Mouse (Mus musculus) lung, postnatal 14 days (tissue): Measurements from ENCODE around the gene Fntb.
"Not testable (repeated sequence)": the region's sequence is repeated elsewhere in the genome, so short reads cannot be mapped to it uniquely, and the experiment has no call there.

Source experiments
- DNase-seq: peaks from one replicate; pipeline ENCODE4 v3.0.0; 2021

Gene Fntb

DNA sequence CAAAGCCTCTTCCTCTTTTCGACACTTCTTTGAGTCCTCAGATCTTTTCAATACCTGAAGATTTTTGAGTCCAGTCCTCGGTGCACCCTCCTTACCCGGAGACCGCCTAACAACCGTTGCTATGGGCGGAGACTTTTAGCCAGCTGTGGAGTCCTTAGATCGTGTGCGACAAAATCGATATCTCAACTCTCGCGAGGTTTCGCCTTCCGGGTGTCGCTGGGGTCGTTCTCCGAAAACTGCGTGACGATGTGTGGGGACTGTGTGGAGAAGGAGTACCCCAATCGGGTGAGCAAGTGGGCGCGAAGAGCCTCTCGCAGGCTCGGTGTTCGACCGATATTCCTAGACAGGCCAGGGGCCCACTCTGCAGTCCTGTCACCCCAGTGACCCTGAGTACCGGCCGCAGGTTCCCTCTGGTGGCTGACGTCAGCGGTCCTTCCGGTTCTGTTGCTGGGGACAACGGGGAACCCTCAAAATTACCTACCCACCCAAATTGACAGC, at the start of gene Fntb, which contains the start of gene Churc1:
Gene Fntb, plus strand, starts transcription at position 236 of the 498 bp plus-strand sequence.
Gene Churc1, plus strand, starts transcription at position 185 of the 498 bp plus-strand sequence.
- peak; percentile 96 for DNase-seq

DNA sequence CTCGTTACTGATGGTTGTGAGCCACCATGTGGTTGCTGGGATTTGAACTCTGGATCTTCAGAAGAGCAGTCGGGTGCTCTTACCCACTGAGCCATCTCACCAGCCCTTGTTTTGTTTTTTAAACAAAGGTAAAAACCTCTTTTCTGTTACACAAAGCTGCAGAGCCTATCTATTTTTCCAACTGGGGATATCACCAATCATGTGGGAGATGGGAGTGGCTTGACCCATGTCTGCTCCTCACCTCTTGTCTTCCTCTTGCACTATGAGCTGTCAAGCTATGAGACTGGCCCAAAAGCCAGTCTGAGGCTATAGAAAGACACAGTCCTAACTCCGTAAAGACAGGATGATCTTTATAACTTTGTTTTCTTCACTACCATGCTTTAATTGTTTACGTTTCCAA, 47.0 kb upstream of the Fntb start:
- no peak for DNase-seq

DNA sequence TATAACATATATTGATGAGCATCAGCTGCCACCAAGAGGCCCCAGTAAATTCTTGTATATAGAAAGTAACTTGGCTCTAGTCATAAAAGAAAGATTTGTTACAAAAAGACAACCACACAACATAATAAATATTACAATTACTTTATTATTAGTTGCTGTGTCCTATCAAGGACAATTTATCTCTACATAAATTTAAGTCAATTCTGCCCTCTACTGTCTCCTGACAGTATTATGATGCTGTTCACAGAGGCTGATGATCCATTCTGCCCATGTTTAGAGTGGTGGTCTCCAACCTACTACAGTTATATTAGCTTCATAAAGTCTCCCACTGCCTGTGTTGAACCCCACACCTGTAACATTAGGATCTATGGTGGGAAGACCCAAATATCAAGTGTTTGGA, 44.8 kb upstream of the Fntb start:
- DNase-seq: no peak

DNA sequence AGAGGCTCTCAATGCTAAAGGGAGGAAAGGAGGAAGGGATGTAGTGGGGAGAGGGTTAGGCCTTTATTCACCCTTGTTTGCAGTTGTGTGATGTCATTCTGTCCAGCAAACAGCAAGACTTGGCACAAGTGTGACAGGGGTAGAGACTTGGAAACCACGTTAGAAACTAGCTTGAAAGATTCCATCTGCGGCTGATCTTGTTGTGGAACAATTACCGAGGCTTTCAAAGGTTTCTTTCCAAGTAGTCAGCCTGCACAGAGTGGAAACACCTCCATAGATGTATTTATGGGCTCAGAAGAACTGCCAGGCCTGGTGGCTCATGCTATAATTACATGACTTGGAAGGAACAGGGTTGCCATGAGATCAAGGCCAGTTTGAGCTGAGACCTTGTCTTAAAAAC, 43.4 kb upstream of the Fntb start:
- no peak for DNase-seq

DNA sequence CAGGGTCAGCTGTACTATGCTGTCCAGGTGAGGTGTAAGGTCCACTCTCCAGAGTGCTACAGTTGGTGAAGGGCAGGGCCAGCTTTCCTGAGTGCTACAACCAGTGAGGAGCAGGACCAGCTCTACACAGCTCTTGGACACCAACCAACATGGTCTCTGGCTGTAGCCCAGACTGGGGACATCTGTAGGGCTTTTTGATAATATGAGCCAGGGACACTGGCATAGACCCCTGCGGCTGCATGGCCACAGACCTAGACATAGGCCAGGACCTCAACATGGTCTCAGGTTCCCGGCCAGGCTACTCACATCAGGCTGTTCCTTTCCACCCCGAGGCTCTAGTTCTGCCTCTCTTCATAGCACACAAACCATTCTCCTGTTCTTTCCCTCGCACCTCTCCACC, 37.4 kb upstream of the Fntb start:
- DNase-seq: no peak

DNA sequence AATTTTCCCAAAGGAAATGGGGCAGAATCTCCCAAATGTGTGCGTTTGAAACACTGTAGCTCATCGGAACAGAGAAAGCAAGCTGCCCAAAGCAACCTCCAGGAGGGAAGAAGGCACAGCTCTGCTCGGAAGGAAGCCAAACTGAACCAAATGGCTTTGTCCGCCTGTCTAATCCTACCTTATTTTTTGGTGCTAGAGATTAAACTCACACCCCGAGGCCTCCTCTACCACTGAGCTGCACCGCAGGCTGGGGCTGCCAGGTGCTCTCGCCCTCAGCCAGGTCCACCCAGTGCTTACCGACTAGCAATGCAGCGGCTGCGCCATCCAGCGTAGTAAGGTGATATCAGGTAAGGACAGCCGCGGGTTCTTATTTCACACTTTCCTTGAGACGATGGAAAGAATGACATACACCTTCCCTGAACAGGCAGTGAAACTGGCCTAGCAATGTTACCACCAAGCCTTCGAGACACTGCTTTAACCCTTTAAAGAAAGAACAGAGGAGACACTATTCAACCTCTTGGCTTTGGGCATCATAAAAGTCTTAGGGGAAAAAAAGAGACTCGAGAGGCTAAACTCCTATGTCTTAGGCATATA, 14.4 kb upstream of the Fntb start:
- DNase-seq: no peak

DNA sequence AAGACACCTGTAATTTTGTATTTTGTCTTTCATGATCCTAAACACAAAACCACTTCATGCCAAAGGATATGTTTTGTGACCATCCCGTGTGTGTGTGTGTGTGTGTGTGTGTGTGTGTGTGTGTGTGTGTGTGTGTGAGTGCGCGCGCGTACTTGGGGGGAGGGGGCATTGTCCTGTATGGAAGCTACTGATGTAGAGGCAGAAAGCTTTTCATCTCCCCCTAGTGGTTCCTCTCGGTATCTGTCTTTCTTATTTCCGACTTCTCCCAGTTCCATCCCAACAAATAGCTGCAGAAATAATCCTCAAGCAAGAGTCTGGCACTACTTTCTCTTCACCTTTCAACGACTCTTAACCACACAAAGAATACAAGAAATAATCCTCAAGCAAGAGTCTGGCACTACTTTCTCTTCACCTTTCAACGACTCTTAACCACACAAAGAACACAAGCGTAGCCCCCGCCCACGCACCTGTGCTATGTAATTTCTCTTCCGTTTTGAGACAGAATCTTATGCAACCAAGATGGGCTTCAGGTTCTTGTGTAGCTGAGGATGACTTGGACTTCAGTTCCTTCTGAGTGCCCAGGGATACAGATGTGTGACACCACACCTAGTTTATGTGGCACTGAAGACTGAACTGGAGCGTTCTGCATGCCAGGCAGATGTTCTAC, 12.6 kb upstream of the Fntb start:
- DNase-seq: peak; percentile 33

DNA sequence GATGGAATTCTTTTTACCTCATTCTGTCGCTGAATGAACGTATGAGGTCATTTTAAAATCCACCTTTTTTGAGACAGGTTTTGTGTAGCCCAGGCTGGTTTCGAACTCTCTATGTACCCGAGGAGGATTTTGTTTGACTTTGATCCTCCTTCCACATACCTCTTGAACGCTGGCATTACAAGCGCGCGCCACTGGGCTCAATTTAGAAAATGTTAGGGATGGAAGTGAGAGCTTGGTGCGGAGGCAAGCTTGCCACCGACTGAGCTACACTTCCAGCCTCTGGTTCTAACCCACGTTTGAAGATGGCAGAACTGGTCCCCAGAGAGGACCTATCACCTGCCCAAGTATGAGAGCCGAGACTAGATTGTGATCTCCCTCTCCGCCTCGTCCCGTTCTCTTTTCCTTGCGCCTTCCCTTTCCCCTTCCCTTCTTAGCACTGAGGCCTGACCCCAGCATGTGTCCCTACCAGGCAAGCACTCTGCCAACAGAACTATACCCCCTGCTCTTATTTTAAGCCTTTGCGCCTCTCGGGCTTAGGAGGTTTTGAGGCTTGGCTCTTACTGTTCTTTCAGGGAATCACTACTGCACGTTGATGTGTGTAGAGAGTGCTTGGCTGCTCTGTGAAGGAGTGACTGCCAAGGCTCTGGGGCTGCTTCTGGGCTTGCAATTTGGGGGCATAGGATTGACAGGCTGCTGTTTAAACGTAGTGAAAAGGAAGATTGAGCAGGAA, 677 bp downstream of the Fntb start:
- DNase-seq: peak; percentile 23

DNA sequence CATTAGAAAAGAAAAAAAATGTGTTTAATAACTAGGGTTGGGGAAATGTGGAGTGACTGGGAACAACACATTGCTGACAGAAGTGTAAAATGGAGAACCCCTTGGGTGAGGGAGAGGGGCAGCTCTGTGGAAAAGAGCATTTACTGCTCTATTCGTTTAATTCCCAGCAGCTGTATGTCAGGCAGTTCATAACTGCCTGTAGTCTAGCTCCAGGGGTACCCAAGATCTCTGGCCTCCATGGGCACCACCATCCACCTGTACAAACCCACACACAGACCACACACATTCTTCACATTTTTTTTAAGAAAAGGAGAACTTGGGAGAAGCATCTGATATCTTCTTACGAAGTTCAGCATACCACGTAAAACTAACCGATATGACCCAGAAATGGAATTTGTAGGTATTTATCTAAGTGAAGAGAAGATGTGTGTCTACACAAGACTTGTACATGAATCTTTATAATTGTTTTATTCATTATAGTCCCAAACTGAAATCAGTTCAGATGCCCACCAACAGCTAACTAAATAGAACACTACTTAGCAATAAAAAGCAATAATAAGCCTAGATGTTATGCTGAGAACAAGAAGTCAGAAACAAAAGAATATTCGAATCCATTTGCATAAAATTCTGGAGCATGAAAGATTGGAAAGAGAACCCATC, 5.6 kb downstream of the Fntb start:
- no peak for DNase-seq

DNA sequence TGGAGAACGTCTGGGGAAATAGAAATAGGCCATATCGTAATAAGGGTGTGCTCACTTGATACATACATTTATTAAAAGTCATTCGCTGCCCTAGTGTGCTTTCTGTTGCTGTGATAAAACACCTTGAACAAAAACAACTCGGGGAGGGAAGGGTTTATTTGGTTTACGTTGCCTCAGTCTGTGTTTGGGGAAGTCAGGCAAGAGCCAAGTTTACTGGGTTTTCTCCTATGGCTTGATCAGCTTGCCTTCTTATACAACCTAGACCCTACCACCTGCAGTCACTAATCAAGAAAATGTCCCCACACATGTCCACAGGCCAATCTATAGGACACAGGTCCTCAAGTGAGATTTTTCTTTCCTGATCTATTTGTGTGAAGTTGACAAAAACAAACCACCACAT, 6.2 kb downstream of the Fntb start:
- no peak for DNase-seq

DNA sequence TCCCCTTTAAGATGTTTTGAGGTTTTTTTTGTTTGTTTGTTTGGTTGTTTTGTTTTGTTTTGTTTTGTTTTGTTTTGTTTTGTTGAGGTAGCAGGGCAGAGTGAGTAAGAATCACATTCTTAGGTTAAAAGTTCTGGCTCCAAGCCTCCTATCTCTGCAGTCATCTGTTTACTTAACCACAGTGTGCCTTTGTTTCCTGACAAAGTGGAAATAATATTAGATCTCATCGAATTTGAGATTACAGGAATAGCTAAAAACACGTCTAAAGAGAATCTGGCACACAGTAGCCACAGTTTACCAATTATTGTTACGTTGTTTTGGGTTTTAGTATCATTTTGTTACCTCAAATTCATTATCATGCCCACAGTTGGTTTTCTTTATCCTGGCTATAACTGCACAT, 9.3 kb downstream of the Fntb start:
- DNase-seq: no peak

DNA sequence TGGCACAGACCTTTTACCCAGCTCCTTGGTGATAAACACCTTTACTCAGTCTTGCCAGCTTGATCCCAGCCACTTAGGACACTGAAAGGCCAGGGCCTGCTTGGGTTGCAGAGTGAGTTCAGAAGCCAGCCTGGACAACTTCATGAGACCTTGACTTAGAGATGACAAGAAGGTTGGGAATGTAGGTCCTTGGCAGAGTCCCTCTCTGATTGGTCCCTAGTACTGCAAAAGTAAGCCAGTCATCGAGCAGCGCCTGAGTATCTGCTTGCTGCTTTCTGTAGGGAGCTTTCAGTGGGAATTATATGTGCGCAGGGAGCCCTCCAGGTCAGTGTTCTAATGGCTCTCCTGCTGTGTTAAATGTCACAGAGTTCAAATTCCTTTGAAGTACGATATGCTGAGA, 9.7 kb downstream of the Fntb start:
- DNase-seq: no peak

DNA sequence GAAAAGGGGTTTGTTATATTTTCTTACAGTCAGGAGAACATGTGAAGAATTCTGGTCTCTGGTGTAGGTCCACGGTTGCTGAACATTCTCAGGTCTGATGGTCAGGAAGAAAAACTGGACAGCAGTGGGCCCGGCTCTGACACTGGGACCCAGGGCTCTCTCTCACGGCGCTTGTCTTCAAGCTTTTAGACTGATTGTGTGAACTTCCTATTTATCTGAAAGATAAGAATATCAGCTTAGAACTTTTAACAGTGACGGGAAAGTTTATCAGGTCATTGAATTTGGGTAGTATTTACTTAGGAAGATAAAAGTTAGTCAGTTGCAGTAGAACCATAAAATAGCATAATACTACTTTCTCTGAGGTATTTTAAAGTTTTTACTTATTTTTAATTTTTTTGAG, 11.5 kb downstream of the Fntb start:
- DNase-seq: no peak

DNA sequence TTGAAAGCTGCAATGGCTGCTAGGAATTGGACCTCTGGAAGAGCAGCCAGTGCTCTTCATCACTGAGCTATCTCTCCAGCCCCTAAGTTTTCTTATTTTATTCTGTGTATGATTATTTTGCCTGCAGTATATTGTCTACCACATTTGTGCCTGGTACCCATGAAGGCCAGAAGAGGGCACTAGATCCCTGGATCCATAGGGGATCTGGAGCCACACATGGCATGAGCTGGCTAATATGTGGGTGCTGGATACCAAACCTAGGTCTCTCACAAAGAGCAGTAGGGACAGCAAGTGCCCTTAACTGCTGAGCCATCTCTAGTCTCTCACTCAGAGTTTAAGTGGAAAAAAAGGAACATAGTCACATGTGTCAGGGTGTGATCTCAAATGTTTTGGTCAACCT, 12.5 kb downstream of the Fntb start:
- DNase-seq: no peak

DNA sequence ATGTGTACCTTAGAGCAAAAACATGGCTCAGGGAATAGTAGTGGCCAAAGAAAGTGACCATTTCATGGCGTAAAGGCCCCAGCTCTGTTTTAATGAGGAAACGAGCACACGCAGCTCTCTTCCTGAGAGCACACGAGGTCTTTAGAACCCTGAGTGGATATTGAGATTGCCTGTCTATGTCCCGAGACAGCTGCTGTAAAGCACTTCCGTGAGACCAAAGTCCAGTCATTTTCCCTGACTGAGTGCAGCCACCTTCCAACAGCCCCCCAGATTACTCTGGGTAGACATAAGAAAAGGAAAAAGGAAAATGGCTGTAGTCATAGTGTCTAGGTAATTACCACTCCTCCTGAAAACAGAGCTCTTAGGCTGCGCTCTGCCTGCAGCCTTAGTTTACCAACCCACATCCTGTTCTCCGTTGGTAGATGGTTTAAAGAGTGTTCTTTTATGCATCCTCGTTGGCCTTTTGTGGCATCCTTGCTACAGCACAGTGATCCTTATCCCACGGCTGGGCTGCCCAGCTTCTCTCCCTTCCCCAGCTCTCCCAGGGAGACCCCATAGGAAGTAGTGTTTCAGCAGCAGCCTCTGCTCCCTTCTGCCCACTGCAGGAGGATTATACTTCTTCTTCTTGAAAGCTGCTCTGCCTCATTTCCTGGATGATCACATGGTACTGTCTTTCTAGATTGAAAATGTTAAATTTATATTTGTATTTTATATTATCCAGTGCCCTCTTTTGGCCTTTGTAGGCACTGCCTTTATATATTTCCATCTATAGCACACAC, 13.1 kb downstream of the Fntb start:
- DNase-seq: no peak

DNA sequence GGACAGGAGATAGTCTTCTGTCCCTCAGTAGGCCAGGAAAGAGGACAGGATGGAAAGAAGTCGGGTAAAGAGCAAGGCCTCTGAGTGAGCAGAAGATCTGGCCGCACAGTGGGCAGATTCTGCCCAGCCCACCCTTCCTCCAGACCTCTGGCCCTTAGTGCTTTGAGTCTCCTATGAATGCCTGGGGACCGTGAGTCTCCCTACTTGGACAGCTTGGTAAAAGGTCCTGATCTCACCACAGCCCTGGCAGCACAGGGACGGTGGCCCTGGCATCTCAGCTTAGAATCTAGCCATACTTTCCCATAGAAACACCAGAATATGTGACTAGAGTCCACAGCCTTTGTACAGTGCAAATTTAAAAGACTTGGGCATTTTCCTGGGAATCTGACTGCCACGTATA, 14.6 kb downstream of the Fntb start:
- no peak for DNase-seq

DNA sequence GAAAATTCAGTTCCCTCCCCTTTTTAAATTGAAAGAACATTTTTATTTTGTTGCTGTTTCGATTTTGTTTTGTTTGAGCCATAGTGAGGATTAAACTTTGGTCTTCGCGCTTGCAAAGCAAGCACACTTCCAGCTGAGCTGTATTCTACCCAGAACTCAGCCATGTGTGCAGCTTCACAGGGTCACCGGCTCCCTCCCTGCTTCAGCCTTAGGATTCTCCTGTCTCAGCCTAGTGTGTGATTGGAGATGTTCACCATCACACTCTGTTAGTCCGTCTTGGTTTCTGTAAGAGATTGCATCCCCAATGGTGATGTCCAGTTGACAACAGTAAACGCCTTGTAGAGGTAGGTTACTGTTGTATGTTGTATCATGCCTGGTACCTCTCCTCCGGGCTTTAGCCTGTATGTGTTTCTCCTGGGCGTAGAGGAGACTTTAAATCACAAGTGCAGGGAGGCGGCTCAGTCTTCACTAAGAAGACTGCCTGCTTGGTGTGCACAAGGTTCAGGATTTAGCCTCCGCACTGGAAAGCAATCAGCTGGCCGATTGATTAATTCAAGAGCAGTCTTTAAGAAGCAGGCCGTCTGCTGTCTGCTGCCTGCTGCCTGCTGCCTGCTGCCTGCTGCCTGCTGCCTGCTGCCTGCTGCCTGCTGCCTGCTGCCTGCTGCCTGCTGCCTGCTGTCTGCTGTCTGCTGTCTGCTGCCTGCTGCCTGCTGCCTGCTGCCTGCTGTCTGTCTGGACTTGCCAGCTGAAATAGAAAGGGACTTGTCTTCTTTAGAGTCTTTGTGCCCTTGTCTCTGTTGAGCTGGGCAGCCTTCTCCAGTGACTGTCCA, 15.5 kb downstream of the Fntb start:
- DNase-seq: no peak

DNA sequence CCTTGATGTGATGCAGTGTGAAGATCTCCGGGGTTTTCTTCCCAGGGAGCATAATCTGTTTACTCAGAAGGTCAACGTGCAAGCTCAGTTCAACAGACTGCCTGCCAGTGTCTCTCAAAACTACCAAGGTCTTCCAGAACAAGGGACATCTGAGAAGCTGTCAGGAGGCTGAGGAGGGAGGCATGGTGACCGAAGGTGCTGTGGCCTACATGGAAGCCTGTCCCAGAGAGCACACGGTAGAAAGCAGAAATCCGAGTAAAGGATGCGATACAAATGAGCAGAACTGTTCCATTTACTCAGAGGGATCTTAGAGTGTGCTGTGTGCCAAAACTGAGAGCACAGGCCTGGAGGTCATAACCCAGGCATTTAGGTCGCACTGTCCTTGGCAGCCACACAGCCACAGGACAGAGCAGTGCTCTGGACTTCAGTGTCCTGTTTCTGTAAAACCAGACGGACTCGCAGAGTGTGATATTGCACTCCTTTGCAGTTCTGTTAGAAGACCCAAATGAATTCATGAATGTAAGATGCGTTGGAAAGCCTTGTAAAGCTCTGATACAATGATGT, 18.7 kb downstream of the Fntb start:
- no peak for DNase-seq

DNA sequence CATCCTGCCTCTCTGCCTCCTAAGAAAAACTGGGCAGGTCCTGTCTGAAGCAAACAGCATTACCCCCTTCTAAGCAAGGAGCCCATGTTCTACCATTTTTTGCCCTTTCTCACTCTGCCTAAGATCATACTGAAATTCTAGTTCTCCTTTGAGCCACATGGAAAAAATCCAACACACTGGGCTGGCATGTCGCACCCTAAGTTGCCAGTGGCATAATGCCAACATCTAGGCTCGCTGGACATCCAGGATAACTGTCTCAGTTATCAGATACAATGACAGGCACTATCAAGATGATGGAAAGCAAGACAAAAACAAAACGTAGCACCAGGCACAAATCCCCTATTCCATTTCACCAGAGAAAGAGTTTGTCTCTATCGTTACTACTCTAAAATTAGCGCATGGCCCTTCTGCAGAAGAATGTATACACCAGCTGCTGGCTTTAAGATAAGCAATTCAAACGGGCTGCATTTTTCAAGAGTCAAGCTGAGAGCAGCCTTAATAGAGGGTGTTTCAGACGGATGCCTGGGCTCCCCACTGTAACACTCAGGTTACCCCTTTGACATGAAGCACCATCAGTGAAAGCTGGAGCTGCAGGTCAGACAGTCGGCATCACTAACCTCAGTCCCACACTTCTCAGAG, 25.2 kb downstream of the Fntb start:
- DNase-seq: no peak

DNA sequence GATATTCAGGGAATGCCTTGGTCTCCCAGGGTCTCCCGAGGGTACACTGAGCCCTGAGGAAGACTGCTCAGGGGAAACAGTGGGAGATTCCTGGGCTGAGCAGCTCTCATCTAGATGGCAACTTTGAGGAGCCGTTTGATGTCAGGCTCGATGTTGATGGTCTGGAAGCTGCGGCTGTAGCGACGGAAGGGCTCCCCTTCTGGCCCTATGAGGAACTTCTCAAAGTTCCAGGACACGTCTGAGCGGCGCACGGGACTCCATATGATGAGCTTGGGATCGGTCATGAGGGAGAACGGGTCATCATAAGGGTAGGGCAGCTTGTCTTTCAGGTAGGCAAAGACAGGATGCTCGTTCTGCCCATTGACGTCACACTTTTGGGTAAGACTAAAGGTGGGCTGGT, 27.2 kb downstream of the Fntb start:
- DNase-seq: not testable (repeated sequence)

DNA sequence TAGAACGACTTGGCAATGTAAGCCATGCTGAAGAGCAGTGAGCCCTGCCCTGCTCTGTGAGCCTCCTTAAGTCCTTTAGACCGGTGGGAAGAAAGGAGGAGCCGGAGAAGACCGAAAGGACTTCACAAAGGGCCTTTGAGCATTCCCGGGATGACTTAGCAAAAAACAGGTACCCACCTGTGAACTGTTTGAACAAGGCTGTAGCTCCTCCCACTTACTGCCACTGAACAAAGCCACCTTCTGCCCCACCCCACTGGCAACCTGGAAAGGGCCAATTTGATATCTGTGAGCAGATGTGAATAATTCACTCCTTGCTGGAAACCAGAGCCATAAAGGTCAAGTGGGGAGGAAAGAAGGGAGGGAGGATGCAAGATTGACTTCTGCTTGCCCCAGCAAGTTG, 30.0 kb downstream of the Fntb start, which contains the start of gene Gpx2:
Gene Gpx2, minus strand, starts transcription at position 205 of the 400 bp plus-strand sequence.
- DNase-seq: no peak
